Mouse (Mus musculus): ENCODE measurements around the gene Hoxd1. TPM values are rescaled to one million over a fixed set of nuclear protein-coding genes. Genes with fewer than 3 reads are reported as not detected.

Hoxd1 gene
- total and polyA plus RNA-seq, 2 experiments, result not detected

GRCm38 (mm10) chr2:74720384-74720783 lies 42.4 kb upstream of the Hoxd1 start:
- no peaks in the 10 kb centered on the region for H3K79me2 ChIP-seq (ENCODE audit: control insufficient read depth, insufficient read depth, low read length)
- H3K36me3 ChIP-seq (ENCODE audit: control insufficient read depth, insufficient read depth, low read length), result no peaks in the 10 kb centered on the region
- H3K4me3 ChIP-seq (ENCODE audit: insufficient read depth, low read depth, low read length), result no peak overlapping the region
- H3K27ac ChIP-seq (replicated peaks; ENCODE audit: insufficient read depth, low read depth, low read length), result no peak overlapping the region
- no peaks in the 10 kb centered on the region for H3K4me1 ChIP-seq (ENCODE audit: control insufficient read depth, insufficient read depth, low read length)
- WGBS, result 15% methylated on average over 2 of the region's 2 CpGs
- H3K9ac ChIP-seq (ENCODE audit: low read depth, low read length), result no peak overlapping the region
- TF ChIP-seq CTCF (IDR thresholded peaks at IDR 0.05; ENCODE audit: low read depth, low read length), result no peak
- TF ChIP-seq POLR2A (IDR thresholded peaks at IDR 0.05; ENCODE audit: extremely low read depth, insufficient read depth, low read length), result no peak
- H3K27me3 ChIP-seq (ENCODE audit: control insufficient read depth, insufficient read depth, low read length), result peaks cover 17% of the 10 kb centered on the region
- no peak for DNase-seq (ENCODE audit: extremely low read depth, low read depth, low spot score)

DNA sequence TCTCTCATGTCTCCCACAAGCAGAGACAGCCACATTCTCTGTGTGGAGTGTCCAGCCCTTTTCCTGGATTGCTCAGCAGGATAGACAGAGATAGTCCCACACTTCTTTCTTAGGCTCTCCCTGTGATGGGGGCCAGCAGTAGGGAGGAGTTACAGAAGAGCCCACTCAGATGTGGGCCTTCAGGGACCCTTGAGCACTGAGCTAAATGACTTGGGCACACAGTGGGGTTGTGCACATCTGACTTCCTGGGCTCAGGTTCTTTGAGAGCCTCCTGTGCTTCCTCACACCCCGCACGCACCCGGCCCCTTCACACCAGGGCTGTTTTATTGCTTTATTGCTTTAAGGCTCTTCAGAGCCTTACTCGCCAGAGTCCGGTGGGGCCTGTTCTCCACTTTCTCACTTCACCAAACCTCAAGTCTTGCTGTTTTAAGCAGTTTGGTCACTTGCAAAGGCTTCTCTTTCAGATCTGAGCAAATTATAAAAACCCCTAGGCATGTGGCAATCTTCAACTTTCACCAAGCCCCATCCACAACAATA lies 41.8 kb upstream of the Hoxd1 start:
- no peak for DNase-seq (ENCODE audit: extremely low read depth, low read depth, low spot score)
- WGBS, result 15% methylated on average over 5 of the region's 5 CpGs
- no peaks in the 10 kb centered on the region for H3K79me2 ChIP-seq (ENCODE audit: control insufficient read depth, insufficient read depth, low read length)
- H3K4me1 ChIP-seq (ENCODE audit: control insufficient read depth, insufficient read depth, low read length), result no peaks in the 10 kb centered on the region
- no peak overlapping the region for H3K9ac ChIP-seq (ENCODE audit: low read depth, low read length)
- no peak for TF ChIP-seq CTCF (IDR thresholded peaks at IDR 0.05; ENCODE audit: low read depth, low read length)
- TF ChIP-seq POLR2A (IDR thresholded peaks at IDR 0.05; ENCODE audit: extremely low read depth, insufficient read depth, low read length), result no peak
- H3K36me3 ChIP-seq (ENCODE audit: control insufficient read depth, insufficient read depth, low read length), result no peaks in the 10 kb centered on the region
- H3K27ac ChIP-seq (replicated peaks; ENCODE audit: insufficient read depth, low read depth, low read length), result no peak overlapping the region
- H3K4me3 ChIP-seq (ENCODE audit: insufficient read depth, low read depth, low read length), result no peak overlapping the region
- H3K27me3 ChIP-seq (ENCODE audit: control insufficient read depth, insufficient read depth, low read length), result peaks cover 18% of the 10 kb centered on the region

DNA sequence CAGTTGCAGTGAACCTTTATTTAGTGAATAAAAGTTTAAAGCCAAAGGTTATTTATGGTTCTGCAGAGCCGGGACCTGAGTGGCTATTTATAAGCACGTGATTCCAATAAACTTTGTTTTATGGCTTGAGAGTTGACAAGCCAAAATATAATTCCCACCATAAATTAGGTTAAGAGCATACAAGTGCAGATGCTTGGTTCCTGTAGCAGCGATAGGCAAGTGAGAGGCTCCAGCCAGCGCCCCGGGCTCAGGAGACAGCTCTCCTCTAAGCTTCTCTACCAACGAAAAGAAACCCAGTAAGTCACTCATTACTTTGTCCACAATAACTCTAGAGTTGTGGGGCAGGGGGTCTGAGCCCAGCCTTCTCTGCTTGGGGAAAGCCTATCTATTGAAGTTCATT lies 40.9 kb upstream of the Hoxd1 start:
- Histone ChIP-seq H3K36me3 (ENCODE audit: control insufficient read depth, insufficient read depth, low read length) (no peaks in the 10 kb centered on the region), H3K27me3 (ENCODE audit: control insufficient read depth, insufficient read depth, low read length) (peaks cover 18% of the 10 kb centered on the region), H3K79me2 (ENCODE audit: control insufficient read depth, insufficient read depth, low read length) (no peaks in the 10 kb centered on the region), H3K4me1 (ENCODE audit: control insufficient read depth, insufficient read depth, low read length) (no peaks in the 10 kb centered on the region), H3K9ac (ENCODE audit: low read depth, low read length) (no peak overlapping the region), H3K27ac (replicated peaks; ENCODE audit: insufficient read depth, low read depth, low read length) (no peak overlapping the region), H3K4me3 (ENCODE audit: insufficient read depth, low read depth, low read length) (no peak overlapping the region)
- TF ChIP-seq CTCF (IDR thresholded peaks at IDR 0.05; ENCODE audit: low read depth, low read length), result no peak
- no peak for TF ChIP-seq POLR2A (IDR thresholded peaks at IDR 0.05; ENCODE audit: extremely low read depth, insufficient read depth, low read length)
- 21% methylated on average over 6 of the region's 6 CpGs for WGBS
- no peak for DNase-seq (ENCODE audit: extremely low read depth, low read depth, low spot score)

DNA sequence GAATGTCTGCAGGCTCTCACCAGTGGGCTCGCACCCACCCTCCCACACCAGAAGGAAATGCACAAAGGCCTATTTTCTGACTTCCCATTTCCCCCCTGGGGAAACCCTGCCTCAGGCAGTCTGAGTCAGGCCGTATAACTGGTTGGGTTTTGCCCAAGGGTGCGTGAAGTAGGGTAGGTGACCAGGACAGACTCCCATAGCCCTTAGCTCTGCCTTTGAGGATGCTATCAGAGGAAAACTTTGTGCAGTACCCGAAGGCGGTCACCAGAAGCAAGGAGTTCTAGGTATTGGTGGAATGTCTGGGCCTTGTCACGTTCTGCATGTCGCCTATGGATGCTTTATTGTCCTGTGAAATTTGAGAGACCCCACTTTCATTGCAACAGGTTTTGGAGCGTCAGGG lies 39.8 kb upstream of the Hoxd1 start:
- no peak for DNase-seq (ENCODE audit: extremely low read depth, low read depth, low spot score)
- no peak for TF ChIP-seq POLR2A (IDR thresholded peaks at IDR 0.05; ENCODE audit: extremely low read depth, insufficient read depth, low read length)
- no peak for TF ChIP-seq CTCF (IDR thresholded peaks at IDR 0.05; ENCODE audit: low read depth, low read length)
- Histone ChIP-seq H3K79me2 (ENCODE audit: control insufficient read depth, insufficient read depth, low read length) (no peaks in the 10 kb centered on the region), H3K27me3 (ENCODE audit: control insufficient read depth, insufficient read depth, low read length) (peaks cover 28% of the 10 kb centered on the region), H3K36me3 (ENCODE audit: control insufficient read depth, insufficient read depth, low read length) (no peaks in the 10 kb centered on the region), H3K4me3 (ENCODE audit: insufficient read depth, low read depth, low read length) (no peak overlapping the region), H3K27ac (replicated peaks; ENCODE audit: insufficient read depth, low read depth, low read length) (no peak overlapping the region), H3K9ac (ENCODE audit: low read depth, low read length) (no peak overlapping the region), H3K4me1 (ENCODE audit: control insufficient read depth, insufficient read depth, low read length) (no peaks in the 10 kb centered on the region)
- 10% methylated on average over 8 of the region's 8 CpGs for WGBS

GRCm38 (mm10) chr2:74724244-74725015 lies 38.4 kb upstream of the Hoxd1 start:
- no peak overlapping the region for H3K4me3 ChIP-seq (ENCODE audit: insufficient read depth, low read depth, low read length)
- DNase-seq (ENCODE audit: extremely low read depth, low read depth, low spot score), result peak; percentile 51
- H3K36me3 ChIP-seq (ENCODE audit: control insufficient read depth, insufficient read depth, low read length), result no peaks in the 10 kb centered on the region
- 22% methylated on average over 7 of the region's 7 CpGs for WGBS
- H3K9ac ChIP-seq (ENCODE audit: low read depth, low read length), result no peak overlapping the region
- no peaks in the 10 kb centered on the region for H3K4me1 ChIP-seq (ENCODE audit: control insufficient read depth, insufficient read depth, low read length)
- TF ChIP-seq CTCF (IDR thresholded peaks at IDR 0.05; ENCODE audit: low read depth, low read length), result no peak
- no peak for TF ChIP-seq POLR2A (IDR thresholded peaks at IDR 0.05; ENCODE audit: extremely low read depth, insufficient read depth, low read length)
- H3K27ac ChIP-seq (replicated peaks; ENCODE audit: insufficient read depth, low read depth, low read length), result no peak overlapping the region
- H3K27me3 ChIP-seq (ENCODE audit: control insufficient read depth, insufficient read depth, low read length), result peaks cover 30% of the 10 kb centered on the region
- H3K79me2 ChIP-seq (ENCODE audit: control insufficient read depth, insufficient read depth, low read length), result no peaks in the 10 kb centered on the region

- H3K27ac ChIP-seq (replicated peaks; ENCODE audit: insufficient read depth, low read depth, low read length), result no peak overlapping the region
- no peaks in the 10 kb centered on the region for H3K36me3 ChIP-seq (ENCODE audit: control insufficient read depth, insufficient read depth, low read length)
- no peak overlapping the region for H3K9ac ChIP-seq (ENCODE audit: low read depth, low read length)
- TF ChIP-seq CTCF (IDR thresholded peaks at IDR 0.05; ENCODE audit: low read depth, low read length), result no peak
- no peak for TF ChIP-seq POLR2A (IDR thresholded peaks at IDR 0.05; ENCODE audit: extremely low read depth, insufficient read depth, low read length)
- no peaks in the 10 kb centered on the region for H3K79me2 ChIP-seq (ENCODE audit: control insufficient read depth, insufficient read depth, low read length)
- 10% methylated on average over 17 of the region's 17 CpGs for WGBS
- no peak for DNase-seq (ENCODE audit: extremely low read depth, low read depth, low spot score)
- H3K4me3 ChIP-seq (ENCODE audit: insufficient read depth, low read depth, low read length), result no peak overlapping the region
- H3K27me3 ChIP-seq (ENCODE audit: control insufficient read depth, insufficient read depth, low read length), result peaks cover 27% of the 10 kb centered on the region
- H3K4me1 ChIP-seq (ENCODE audit: control insufficient read depth, insufficient read depth, low read length), result no peaks in the 10 kb centered on the region
These were observed 37.6 kb upstream of the Hoxd1 start for GRCm38 (mm10) chr2:74725171-74725570.
